Comparison of ENCODE assay signal across 12 mouse cellular contexts in the genomic region with DNA sequence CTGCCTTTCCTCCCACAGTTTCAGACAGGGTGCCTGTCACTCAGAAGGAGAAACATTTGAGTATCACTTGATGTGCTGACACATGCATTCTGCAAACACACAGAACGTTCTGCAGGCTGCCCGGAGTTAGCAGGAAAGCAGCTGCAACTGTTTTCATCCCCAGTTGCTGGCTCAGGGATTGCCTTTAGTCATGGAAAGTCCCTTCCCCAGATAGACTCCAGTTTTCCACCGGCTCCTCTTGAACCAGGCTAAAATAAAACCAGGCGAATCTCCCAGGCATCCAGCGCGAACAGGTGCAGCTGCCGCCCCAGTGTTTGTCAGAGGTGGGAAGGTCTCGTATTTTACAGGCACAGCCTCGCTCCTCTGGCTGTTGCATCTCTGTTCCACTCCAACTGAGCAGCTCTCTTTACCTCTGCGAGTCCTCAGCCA.
DNase-seq lines count a peak whose midpoint lies in the region; ATAC-seq and TF ChIP-seq lines count a peak whose summit lies in the region.
"Had no signal": no experiment of that assay in that cellular context is flagged by ENCODE, and none has a peak within 500 bp of the region (broad histone marks: within the 10 kb centered on the region; RNA-seq: fewer than 3 reads in every experiment).

No protein-coding gene starts in this region.

- no peaks in the 10 kb centered on the region for H3K36me3 ChIP-seq in kidney, adult 2 months (ENCODE audit: control insufficient read depth, insufficient read depth, low read length)
- H3K36me3 ChIP-seq: hindbrain, embryonic 10.5 days had no signal

- peak; percentile 57 for ATAC-seq in frontal cortex, adult (ENCODE audit: low TSS enrichment)

- H3K27me3 ChIP-seq in kidney, adult 2 months (replicated peaks; ENCODE audit: control insufficient read depth, insufficient read depth, low read length), result no peaks in the 10 kb centered on the region

- no peak for DNase-seq in frontal cortex, postnatal 10 days (ENCODE audit: low spot score in 2 of 2)
- peak; percentile 46 for DNase-seq in right cerebral cortex, adult 18-20 months
- DNase-seq in right cerebral cortex, postnatal 4 days, result no peak
- DNase-seq in left cerebral cortex, postnatal 10 days (ENCODE audit: extremely low spot score in 1 of 2, low spot score in 2 of 2), result peak; percentile 28 to 35
- DNase-seq in kidney, adult 2 months, result no peak
- DNase-seq in adrenal gland, adult 8-10 months, result no peak
- no peak for DNase-seq in cerebellum, adult 9-10 months
- DNase-seq: kidney, postnatal 36 days had no signal

- no peak for TF ChIP-seq CTCF in kidney, adult 2 months (conservative IDR thresholded peaks at IDR 0.05; ENCODE audit: insufficient read depth, insufficient read length, low read depth, low read length)

- H3K27ac ChIP-seq in kidney, adult 2 months (ENCODE audit: insufficient read depth, low read depth, low read length), result no peak overlapping the region
- H3K27ac ChIP-seq: hindbrain, embryonic 10.5 days; macrophage; stomach, postnatal 0 days had no signal

- WGBS in kidney, adult 2 months, result 33% methylated on average over 10 of the region's 10 CpGs

- no peaks in the 10 kb centered on the region for H3K4me1 ChIP-seq in kidney, adult 2 months (ENCODE audit: control insufficient read depth, insufficient read depth, low read length)
- H3K4me1 ChIP-seq: hindbrain, embryonic 10.5 days had no signal

- TF ChIP-seq POLR2A in kidney, adult 2 months (IDR thresholded peaks at IDR 0.05; ENCODE audit: low read depth, low read length), result no peak

- intact Hi-C loops in left cerebral cortex, postnatal 10 days (cut with DNase I), result no loop called here

- H3K4me3 ChIP-seq in kidney, adult 2 months (ENCODE audit: insufficient read depth, low read depth, low read length), result no peak overlapping the region
- H3K4me3 ChIP-seq: hindbrain, embryonic 10.5 days had no signal

Comparison
In these comparisons a context has a peak if more than half of its experiments do, and no peak if none do; other contexts are left out.
1. DNase-seq: peak in right cerebral cortex, adult 18-20 months (single experiment) and left cerebral cortex, postnatal 10 days (2 of 2); none in frontal cortex, postnatal 10 days (0 of 2), right cerebral cortex, postnatal 4 days (single experiment), kidney, adult 2 months (single experiment), adrenal gland, adult 8-10 months (single experiment) and cerebellum, adult 9-10 months (single experiment).